Mouse (Mus musculus) urinary bladder, postnatal 14 days (tissue): ENCODE results near the gene Ifitm7.
"Not testable (repeated sequence)": the region's sequence is repeated elsewhere in the genome, so short reads cannot be mapped to it uniquely, and the experiment has no call there.

Experiments
- DNase-seq: peaks from one replicate; pipeline ENCODE4 v3.0.0; 2021; ENCODE audit warnings: low spot score

The Ifitm7 gene

DNA sequence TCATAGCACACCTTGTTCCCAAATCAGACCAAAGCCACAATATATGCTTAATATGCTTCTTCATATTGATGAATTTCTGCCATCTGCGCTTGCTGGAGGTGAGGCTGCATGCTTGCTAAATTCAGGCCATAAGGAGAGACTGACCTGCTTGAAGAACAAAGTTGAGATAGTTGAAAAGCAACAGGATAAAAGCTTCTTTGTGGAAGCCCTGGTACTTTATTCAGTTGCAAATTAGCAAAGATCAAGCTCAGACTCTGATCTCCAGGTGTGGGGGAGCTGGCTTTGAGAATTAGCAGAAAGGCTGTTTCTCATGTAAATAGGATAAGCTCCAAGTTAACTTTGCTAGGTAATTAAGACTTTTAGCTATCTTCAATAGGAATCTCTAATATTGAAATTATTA, 9.7 kb downstream of the Ifitm7 start:
- DNase-seq = not testable (repeated sequence)

DNA sequence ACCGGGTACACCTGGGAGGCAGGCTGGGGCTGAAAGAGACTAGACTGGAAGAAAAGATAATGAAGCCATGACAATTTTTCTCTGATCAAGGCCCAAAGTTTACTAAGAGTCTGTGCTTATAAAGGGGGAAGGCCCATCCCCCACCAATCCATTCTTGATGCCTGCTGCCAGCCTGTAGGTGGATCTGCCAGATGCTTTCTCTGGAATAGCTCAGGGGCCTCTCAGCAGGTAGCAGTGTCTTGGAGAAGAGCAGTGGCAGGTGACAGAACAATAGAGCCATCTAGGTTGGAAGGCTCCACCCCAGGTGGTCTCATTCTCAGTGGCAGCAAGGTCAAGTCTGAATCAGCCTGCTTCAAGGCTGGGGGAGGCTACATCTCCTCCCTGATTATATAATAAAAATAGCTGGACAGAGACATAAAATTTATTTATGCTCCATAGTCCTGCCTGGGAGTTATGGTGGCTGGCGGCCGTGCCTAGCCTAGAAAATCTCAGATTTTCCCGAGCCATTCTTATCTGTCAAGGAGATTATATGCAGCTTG, 10.3 kb downstream of the Ifitm7 start:
- not testable (repeated sequence) for DNase-seq

DNA sequence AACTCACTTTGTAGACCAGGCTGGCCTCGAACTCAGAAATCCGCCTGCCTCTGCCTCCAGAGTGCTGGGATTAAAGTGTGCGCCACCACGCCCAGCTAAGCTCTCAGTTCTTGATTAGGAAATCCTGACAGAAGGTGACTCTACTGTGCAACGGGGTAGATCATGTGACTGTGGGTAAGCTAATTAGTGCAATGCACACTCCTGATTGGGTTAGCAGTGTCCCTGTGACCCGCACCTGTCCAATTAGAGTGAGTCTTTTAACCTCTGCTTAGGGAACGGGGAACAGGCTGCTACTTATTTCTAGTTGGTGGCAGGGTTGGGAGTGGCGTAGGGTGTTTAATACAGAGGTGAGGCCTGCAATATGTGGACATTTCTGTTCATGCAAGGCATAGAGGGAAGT, 14.6 kb downstream of the Ifitm7 start:
- DNase-seq = no peak

DNA sequence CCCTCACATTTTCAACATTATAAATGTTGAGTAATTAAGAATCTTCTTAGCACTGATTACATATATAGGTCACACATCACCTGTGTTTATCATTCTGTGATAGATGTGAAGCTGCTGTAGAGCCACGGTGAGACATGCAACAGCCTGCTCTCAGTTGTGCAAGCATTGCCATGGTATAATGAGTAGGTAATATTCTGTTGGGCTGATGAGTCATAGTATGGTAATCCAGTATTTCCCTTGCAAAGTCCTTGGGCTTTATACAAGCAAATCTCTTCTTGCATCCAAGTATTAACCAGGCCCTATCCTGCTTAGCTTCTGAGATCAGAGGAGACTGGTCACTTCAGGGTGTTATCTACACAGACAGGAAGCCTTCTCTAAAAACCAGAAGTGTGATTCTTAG, 17.6 kb downstream of the Ifitm7 start:
- DNase-seq = no peak

DNA sequence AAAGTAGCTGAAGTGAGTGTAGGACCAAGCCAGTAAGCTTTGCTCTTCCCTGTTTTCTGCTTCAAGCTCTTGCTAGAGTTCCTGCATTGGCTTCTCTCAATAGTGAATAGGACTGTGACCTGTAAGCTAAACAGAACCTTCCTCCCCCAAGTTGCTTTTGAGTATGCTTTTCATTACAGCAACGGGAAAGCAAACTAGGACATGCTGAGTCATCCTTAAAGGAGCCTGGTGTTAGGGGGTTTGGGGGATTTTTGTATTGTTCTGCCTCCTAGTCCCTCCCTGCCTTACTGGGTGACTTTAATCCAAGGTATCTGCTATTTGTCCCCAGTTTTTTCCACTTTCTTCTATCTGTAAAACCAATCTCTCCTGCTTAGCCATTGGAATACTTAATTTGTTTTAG, 24.6 kb downstream of the Ifitm7 start:
- DNase-seq = no peak

DNA sequence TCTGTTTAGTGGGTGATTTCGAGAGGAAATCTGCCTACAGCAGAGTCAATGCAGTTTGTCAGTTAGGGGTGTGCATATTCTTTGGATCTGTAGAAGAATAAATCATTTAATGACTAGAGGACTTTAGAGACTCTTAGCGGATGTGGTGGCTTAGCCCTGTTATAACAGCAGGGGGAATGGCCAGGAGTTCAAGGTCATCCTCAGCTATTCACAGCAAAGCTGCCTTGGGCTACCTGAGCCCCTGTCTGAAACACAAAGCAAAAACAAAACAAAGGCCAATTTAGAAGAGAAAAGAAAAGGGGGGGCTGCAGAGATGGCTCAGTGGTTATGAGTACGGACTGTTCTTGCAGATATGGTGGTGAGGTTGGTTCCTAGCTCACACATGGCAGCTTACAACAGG, 35.4 kb downstream of the Ifitm7 start:
- DNase-seq = no peak

DNA sequence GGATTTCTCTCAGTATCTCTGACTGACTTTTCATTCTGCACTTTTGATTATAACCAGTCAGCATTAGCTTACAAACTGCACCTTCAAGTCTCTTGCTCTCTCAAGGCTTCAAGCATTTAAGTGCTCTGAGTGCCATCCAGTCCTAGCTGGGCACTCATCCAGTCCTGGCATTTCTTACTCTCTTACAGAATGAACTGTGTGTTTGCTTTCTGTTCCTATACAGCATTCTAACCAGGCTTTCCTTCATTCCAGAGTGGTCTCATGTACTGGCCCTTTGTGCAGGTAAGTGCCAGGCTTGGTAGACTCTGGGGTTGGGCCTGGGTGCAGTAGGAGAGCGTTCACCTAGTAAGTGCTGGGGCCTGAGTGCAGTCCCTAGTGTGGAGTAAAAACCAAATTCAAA, 40.4 kb downstream of the Ifitm7 start:
- DNase-seq = no peak

DNA sequence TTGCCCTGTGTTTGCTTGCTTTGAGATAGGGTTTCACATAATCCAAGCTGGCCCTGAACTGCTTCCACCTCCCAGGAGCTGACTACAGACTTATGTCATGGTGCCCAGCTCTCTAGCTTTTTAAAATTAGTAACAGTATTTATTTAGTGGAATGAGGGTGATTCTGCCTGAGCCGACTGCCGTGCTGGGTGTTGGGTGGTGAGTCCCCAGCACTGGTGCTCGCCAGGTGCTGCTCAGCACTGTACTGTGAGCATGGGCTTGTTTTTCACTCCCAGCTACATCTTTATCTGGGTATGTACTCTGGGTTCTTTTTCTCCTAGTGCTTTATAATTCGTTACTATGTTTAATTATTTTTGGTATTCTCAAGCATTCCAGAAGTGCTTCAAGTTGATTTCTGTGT, 41.5 kb downstream of the Ifitm7 start:
- DNase-seq = no peak

DNA sequence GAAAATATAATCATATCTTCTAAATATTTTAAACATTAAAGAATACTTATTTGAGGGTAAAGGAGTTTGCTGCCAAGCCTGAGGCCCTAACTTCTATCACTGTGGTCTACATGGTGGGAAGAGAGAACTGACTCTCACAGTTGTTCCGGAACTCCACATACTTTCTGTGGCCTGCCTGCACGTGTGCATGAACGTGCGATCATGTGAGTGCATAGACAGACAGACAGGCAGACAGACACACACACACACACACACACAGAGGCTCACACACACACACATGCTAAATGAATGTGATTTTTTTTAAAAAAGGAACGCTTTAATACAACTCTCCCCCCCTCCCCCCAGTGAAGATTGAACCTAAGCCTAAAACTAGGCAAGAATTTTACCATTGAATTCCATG, 41.9 kb downstream of the Ifitm7 start:
- DNase-seq = no peak

DNA sequence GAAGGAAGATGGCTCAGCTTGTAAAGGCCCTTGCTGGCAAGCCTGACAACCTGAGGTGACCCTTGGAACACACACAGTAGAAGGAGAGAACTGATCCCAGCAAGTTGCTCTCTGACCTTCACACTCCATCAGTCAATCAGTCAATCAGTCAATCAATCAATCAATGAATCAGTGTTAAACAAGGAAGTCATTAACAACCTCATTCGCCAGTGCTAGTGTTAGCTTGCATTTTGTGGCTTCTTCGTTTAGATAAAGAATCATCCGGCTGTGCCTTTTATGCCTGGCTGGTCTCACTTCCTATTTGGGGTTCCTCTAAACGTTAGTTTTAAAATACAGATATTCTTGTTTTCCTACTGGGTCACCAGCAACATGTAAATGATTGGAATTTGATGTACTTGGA, 42.5 kb downstream of the Ifitm7 start:
- no peak for DNase-seq

DNA sequence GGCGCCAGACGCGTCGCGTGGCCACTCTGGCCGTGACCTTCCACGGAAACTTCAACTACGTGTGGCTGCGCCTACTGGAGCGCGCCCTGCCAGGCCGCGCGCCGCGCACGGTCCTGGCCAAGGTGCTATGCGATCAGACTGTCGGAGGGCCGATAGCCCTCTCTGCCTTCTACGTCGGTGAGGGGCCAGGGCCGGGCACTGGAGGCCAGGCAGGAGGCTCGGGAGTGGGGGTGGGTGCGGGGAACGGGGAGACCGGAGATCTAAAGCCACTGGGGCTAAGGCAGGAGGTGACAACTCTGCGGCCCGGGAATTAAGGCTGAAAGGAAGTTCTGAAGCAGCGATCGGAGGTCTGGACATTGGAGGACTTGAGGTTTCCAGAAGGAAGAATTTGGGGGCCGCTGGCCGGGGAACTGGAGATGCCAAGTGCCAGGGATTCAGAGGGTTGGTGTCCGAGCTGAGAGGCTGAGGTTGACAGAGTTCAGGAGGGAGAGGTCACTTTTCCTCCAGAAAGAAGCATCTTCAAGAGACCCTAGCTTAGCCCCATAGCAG, 45.8 kb downstream of the Ifitm7 start:
- DNase-seq = no peak

DNA sequence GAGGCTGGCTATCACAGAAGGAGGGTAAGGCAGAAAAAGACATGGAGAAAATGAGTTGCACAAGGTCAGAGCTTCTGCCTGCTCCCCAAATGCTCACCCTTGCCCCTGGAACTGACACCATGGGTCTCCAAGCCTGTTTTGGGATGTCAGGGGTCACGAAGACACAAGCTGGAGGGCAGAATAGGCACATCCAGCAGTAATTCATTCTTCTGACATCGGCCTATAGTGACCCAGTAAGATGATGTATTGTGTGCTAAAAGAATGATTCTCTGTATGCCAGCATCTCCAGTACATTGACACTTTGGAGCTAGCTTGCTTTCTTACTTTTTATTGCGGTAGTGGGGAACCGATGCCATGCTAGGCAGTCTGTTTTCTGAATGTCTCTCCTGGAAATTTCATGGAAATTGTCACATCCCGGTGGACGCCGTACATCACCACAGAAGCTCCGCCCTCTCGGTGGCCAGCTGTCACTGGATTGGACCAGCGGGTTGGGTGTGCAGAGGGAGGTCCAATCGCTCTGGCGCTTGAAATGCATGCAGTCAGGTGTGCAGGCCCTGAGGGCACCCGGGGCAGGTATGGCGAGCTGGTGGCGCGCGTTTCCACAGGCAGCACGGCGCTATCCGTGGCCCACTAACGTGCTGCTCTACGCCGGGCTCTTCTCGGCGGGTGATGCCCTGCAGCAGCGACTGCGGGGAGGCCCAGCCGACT, 46.4 kb downstream of the Ifitm7 start:
- peak; percentile 47 for DNase-seq
